Mouse (Mus musculus) embryonic fibroblast, embryonic 13.5 days (primary cell): ENCODE measurements around the gene AC124108.1.

Experiments
- CTCF ChIP-seq: IDR thresholded peaks from 2 replicates; pipeline ENCODE4 v1.5.1; 2011; ENCODE audit warnings: mild to moderate bottlenecking, control low read depth, low read length, moderate library complexity, borderline replicate concordance; ENCODE audit not compliant: insufficient read depth
- POLR2A ChIP-seq: IDR thresholded peaks from 2 replicates; pipeline ENCODE4 v1.6.1; 2011; ENCODE audit warnings: low read depth, mild to moderate bottlenecking, control low read depth, low read length, moderate library complexity

DNA sequence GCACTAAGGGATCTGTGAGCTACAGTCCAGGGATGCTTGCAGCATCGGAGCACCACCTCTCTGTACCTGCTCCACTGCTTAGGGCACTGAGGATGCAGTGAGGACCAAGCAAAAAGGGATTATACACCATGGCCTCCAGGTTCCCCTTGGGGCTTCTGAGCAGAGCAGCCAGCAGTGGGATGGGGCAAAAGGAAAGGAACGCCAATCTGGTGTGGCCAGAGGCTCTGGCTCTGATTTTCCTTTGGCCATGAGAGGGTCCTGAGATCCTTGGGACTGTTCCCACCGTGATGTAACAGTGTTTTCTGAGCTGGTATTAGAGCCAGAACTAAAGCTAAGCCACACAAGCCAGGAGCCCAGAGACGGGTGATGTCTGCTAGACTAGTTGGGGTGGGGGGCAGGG, 31.6 kb upstream of the AC124108.1 start:
- no peak for TF ChIP-seq CTCF
- no peak for TF ChIP-seq POLR2A
